Mouse (Mus musculus): ENCODE data around the gene Tmem205. TPM values are rescaled to one million over a fixed set of nuclear protein-coding genes. Genes with fewer than 3 reads are reported as not detected.

The Tmem205 gene
- polyA plus RNA-seq (2012; ENCODE audit: insufficient read depth, low replicate concordance): 33.0 and 55.9 TPM in 2 replicates

DNA sequence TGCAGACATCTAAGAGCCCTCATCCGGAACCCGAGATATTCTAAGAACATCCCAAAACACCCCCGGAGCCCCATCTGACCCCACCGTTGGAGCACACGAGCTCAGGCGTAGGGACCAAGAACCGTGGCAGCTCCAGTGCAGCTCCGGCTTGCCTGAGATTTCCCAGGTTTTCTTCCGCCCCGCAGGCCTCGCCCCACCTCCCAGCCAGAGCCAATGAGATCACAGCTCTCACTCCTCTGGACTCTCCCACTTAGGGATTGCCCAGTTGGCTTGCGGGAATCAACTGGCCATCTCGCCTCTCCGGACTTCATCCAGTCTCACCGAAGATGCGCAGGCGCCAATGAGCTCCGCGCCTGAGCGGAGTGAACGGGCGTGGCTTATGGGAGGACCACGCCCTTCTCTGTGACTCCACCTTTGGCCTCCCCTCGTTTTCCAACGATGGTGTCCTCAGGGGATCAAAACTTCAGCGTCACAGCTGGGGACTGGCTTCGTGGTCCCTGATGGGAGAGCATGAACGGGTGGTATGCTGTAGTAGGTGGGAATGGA lies at the start of gene Tmem205, which contains the start of gene Ccdc159:
Gene Tmem205, minus strand, starts transcription at position 349 of the 546 bp plus-strand sequence.
Gene Ccdc159, plus strand, starts transcription at position 264 of the 546 bp plus-strand sequence.
- Histone ChIP-seq H3K4me3 (replicated peaks) (peak within 1 kb of the TSS; percentile 91), H3K4me1 (peaks cover 57% of the 10 kb centered on the region), H3K36me3 (replicated peaks; ENCODE audit: low read length) (peaks cover 15% of the 10 kb centered on the region), H3K27me3 (replicated peaks) (peaks cover 12% of the 10 kb centered on the region), H3K9me3 (peaks cover 4% of the 10 kb centered on the region; the same call in 1 of the 2 replicates)
- TF ChIP-seq GATA1 (IDR thresholded peaks at IDR 0.05; ENCODE audit: borderline replicate concordance, low read length) (no peak), FLI1 (IDR thresholded peaks at IDR 0.05; ENCODE audit: low read length) (no peak)

DNA sequence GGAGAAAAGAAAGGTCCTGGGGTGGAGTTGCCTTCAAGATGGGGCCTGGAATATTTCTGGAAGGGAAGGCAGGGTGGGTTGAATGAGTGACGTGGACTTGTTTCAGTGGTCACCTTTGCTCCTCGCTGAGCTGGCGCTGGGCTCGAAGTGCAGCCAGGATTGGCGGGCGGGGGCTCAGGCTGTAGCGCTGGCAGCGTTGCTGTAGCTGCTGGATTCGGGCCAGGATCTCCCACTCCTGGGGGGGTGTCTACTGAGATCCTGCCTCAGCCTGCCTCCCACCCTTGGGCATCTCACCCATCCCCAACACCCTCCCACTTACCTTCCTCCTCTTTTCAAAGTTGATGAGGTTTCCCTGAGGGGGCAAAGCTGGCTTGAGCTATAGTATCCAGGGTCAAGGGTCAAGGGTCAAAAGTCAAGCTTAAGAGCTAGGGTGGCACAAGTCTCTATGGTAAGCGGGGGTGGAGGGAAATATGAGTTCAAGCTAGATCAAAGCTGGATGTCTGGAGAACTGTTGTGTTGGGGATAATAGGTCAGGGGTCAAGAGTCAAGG lies 49.3 kb upstream of the Tmem205 start:
- TF ChIP-seq GATA1 (IDR thresholded peaks at IDR 0.05; ENCODE audit: borderline replicate concordance, low read length): no peak
- TF ChIP-seq FLI1 (IDR thresholded peaks at IDR 0.05; ENCODE audit: low read length): no peak
- H3K27me3 ChIP-seq (replicated peaks): peaks cover 71% of the 10 kb centered on the region
- H3K9me3 ChIP-seq: peaks cover 7% of the 10 kb centered on the region

DNA sequence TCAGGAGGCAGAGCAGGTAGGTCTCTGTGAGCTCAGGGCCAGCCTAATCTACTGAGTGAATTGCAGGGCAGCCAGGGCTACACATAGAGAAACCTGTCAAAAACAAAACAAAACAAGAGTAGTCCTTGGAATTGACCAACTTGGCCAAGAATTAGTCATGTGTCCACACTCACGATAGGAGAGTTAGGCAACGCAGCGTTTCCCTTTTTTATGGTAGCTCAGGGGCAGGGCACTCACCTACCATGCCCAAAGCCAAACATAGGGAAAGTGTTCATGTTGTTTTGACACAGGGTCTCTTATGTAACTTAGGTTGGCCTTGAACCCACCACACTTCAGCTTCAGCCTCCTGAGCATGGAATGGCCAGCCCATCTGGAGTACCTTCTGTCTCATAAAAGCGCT lies 41.9 kb upstream of the Tmem205 start:
- Histone ChIP-seq H3K27me3 (replicated peaks) (peaks cover 52% of the 10 kb centered on the region), H3K4me1 (peaks cover 21% of the 10 kb centered on the region), H3K36me3 (replicated peaks; ENCODE audit: low read length) (no peaks in the 10 kb centered on the region), H3K9me3 (no peaks in the 10 kb centered on the region), H3K4me3 (replicated peaks) (no peak overlapping the region)
- TF ChIP-seq FLI1 (IDR thresholded peaks at IDR 0.05; ENCODE audit: low read length): no peak
- TF ChIP-seq GATA1 (IDR thresholded peaks at IDR 0.05; ENCODE audit: borderline replicate concordance, low read length): no peak

More for the DNA sequence above, 49.3 kb upstream of the Tmem205 start:
- H3K4me3 ChIP-seq (replicated peaks): no peak overlapping the region
- H3K4me1 ChIP-seq: no peaks in the 10 kb centered on the region; the same call in 1 of the 2 replicates
- H3K36me3 ChIP-seq (replicated peaks; ENCODE audit: low read length): no peaks in the 10 kb centered on the region

DNA sequence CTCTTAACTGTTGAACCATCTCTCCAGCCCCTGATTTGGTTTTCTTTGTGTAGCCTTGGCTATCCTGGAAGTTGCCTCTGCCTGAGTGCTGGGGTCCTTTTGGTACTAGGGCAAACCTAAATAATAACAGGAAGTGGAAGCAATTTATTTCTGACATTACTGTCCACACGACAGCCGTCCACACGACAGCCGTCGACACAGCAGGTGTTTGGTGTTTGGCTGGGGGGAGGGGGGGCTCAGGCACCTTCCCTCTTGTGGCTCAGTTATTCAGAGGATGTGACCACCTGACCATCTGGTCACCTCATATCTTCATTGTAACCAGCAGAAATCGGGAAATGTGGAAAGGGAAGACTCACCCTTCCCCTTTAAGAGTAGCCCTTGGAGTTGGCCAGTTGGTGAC lies 41.5 kb upstream of the Tmem205 start:
- H3K4me3 ChIP-seq (replicated peaks): no peak overlapping the region

DNA sequence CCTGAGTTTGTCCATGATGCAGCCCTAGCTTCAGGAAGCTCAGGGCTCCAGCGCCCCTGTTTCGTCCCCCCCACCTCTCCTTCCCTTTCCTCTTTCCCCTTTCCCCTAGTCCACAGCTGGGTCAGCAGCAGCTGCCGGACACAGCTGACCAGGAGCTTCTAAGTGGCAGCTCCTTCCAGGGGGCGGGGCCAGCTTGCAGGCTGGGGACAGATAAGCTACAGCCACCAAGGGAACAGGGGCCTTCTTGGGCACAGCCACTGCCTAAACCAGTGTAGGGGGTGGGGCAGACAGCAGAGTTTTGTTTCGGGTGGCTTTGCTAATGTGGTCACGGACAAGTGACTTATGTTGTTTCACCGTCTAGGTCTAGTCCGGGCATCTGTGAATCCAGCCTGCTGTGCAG lies 36.1 kb upstream of the Tmem205 start, which contains the start of gene Epor:
Gene Epor, minus strand, starts transcription at position 90 of the 400 bp plus-strand sequence.
- H3K4me3 ChIP-seq (replicated peaks): peak within 1 kb of the TSS; percentile 96
- H3K36me3 ChIP-seq (replicated peaks; ENCODE audit: low read length): peaks cover 34% of the 10 kb centered on the region
- no peaks in the 10 kb centered on the region for H3K9me3 ChIP-seq
- H3K27me3 ChIP-seq (replicated peaks): peaks cover 10% of the 10 kb centered on the region
- H3K4me1 ChIP-seq: peaks cover 76% of the 10 kb centered on the region
- peak; percentile 56; the same call in 1 of the 3 replicates for TF ChIP-seq GATA1 (IDR thresholded peaks at IDR 0.05; ENCODE audit: borderline replicate concordance, low read length)
- no peak for TF ChIP-seq FLI1 (IDR thresholded peaks at IDR 0.05; ENCODE audit: low read length)

More for the DNA sequence above, 41.5 kb upstream of the Tmem205 start:
- Histone ChIP-seq H3K9me3 (no peaks in the 10 kb centered on the region), H3K4me1 (peaks cover 25% of the 10 kb centered on the region), H3K27me3 (replicated peaks) (peaks cover 47% of the 10 kb centered on the region), H3K36me3 (replicated peaks; ENCODE audit: low read length) (no peaks in the 10 kb centered on the region)
- TF ChIP-seq GATA1 (IDR thresholded peaks at IDR 0.05; ENCODE audit: borderline replicate concordance, low read length) (no peak), FLI1 (IDR thresholded peaks at IDR 0.05; ENCODE audit: low read length) (no peak)

DNA sequence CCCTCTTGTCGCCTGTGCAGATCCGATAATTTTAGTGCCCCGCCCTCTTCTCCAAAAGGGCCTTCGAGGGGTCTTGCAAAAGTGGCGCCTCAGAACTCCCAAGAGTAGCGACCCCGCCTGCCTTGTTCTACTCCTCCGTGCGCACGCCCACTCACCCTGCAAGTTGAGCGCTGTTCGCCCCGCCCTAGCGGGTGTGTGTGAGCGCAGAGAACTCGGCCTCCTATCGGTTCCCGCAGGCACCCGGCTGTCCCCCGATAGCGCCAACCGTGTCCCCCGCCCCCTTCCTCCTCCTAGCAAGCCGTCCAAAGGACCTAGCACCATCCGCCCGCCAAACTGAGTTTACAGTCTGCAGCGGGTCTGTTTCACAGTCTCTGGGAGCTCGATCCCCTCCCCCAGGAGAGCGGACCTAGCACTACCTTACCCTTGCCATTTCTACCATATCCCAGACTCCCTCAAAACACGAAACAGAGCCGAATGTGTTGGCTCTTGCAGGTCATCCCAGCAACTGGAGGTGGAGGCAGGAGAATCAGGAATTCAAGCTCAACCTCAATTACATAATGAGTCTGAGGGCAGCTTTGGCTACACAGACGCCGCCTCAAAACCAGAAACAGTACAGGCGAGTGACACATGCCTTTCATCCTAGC lies 35.2 kb upstream of the Tmem205 start:
- Histone ChIP-seq H3K4me1 (peaks cover 81% of the 10 kb centered on the region), H3K9me3 (no peaks in the 10 kb centered on the region), H3K4me3 (replicated peaks) (peak overlapping the region; percentile 96), H3K36me3 (replicated peaks; ENCODE audit: low read length) (peaks cover 39% of the 10 kb centered on the region), H3K27me3 (replicated peaks) (peaks cover 3% of the 10 kb centered on the region)
- TF ChIP-seq GATA1 (IDR thresholded peaks at IDR 0.05; ENCODE audit: borderline replicate concordance, low read length) (peak; percentile 34; the same call in 1 of the 3 replicates), FLI1 (IDR thresholded peaks at IDR 0.05; ENCODE audit: low read length) (no peak)

DNA sequence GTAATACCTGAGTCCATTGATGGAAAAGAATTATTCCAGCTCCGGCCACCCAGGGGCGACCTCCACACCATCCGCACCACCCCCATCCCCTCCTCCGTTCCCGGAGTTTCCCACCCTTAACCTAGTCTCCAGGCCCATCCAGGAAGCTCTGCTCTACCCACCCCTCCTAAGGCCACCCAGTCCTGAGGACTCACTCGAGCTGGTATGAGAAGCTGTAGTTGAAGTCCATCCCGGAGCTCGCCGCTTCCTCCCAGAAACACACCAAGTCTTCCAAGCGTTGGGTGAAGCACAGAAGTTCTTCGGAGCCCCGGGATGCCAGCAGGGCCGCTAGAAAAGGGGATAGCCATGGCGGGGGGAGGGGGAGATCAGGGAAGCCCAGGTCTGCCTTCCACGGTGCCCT lies 34.7 kb upstream of the Tmem205 start:
- Histone ChIP-seq H3K27me3 (replicated peaks) (no peaks in the 10 kb centered on the region), H3K9me3 (no peaks in the 10 kb centered on the region), H3K4me1 (peaks cover 86% of the 10 kb centered on the region), H3K36me3 (replicated peaks; ENCODE audit: low read length) (peaks cover 41% of the 10 kb centered on the region), H3K4me3 (replicated peaks) (peak overlapping the region; percentile 96)
- TF ChIP-seq GATA1 (IDR thresholded peaks at IDR 0.05; ENCODE audit: borderline replicate concordance, low read length): no peak

DNA sequence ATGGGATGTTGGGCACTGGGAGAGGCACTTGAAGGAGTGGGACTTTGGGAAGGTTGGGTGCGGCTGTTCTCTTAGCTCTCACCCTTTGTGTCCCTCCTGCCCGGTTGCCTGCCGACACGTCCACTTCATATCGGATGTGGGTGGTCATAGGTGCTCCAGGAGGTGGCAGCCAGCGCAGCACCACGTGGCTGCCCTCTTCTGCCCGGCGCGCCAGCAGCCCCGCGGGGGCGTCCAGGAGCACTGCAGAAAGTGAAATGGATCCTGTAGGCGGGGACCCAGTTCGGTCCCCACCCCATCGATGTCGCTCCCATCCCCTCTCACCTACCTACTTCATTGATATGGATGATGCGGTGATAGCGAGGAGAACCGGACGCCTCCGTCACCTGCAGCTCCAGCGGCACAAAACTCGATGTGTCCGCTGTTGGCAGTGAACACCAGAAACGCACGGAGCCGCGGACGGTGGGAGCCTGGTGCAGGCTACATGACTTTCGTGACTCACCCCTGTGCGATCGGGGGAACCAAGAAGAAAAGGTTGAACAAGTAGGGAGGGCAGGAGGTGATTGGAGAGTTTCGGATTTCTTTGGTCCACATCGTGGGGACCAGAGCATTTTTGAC lies 34.1 kb upstream of the Tmem205 start:
- no peaks in the 10 kb centered on the region for H3K9me3 ChIP-seq
- no peaks in the 10 kb centered on the region for H3K27me3 ChIP-seq (replicated peaks)
- H3K4me3 ChIP-seq (replicated peaks): peak overlapping the region; percentile 96
- H3K36me3 ChIP-seq (replicated peaks; ENCODE audit: low read length): peaks cover 41% of the 10 kb centered on the region
- TF ChIP-seq FLI1 (IDR thresholded peaks at IDR 0.05; ENCODE audit: low read length): no peak
- no peak for TF ChIP-seq GATA1 (IDR thresholded peaks at IDR 0.05; ENCODE audit: borderline replicate concordance, low read length)
- peaks cover 91% of the 10 kb centered on the region for H3K4me1 ChIP-seq

DNA sequence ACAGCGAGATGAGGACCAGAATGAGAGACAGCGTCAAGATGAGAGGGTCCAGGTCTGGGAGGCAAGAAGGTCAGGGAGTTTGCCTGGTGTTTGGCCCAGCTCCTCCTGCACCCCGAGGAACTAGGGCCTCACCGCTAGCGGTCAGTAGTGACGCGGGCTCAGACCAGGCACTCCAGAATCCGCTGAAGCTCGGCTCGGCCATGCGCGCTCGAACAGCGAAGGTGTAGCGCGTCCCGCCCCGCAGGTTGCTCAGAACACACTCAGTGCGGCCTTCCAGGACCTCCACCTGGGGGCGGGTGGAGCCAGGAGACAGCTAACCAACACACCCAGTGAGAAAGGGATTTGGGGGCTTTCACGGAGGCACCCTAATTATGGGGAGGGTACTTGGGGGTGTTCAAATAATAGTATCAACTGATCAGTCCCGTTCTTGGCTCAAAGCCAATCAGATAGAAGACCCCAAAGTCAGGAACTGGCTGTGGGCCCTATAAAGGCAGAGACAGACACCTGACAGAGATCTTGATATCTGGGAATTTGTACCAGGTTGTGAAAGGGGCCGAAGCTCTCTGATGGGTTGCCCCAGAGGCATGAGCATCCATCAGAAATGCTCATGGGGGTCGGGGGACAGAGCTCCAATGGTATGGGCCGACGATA lies 33.3 kb upstream of the Tmem205 start:
- H3K36me3 ChIP-seq (replicated peaks; ENCODE audit: low read length): peaks cover 41% of the 10 kb centered on the region
- H3K4me3 ChIP-seq (replicated peaks): peak overlapping the region; percentile 96
- no peaks in the 10 kb centered on the region for H3K27me3 ChIP-seq (replicated peaks)
- no peaks in the 10 kb centered on the region for H3K9me3 ChIP-seq
- peaks cover 86% of the 10 kb centered on the region for H3K4me1 ChIP-seq
- TF ChIP-seq FLI1 (IDR thresholded peaks at IDR 0.05; ENCODE audit: low read length) (no peak), GATA1 (IDR thresholded peaks at IDR 0.05; ENCODE audit: borderline replicate concordance, low read length) (no peak)
